Mouse (Mus musculus) induced T-regulatory cell, adult 2 months (primary cell): ENCODE measurements around the gene Thyn1.

ENCODE experiments used
- DNase-seq: peaks from one replicate; pipeline ENCODE4 v3.0.0-alpha.2; 2012; ENCODE audit warnings: low read depth

The Thyn1 gene

GRCm38 (mm10) chr9:26999461-27000395 is at the start of gene Thyn1, which contains the start of gene Acad8:
Gene Thyn1, plus strand, starts transcription at chr9:26999710.
Gene Acad8, minus strand, starts transcription at chr9:26999566.
- DNase-seq = peak; percentile 97

- no peak for DNase-seq
Measured at GRCm38 (mm10) chr9:26977754-26978153, 21.8 kb upstream of the Thyn1 start.

- DNase-seq = no peak
Measured at GRCm38 (mm10) chr9:26978776-26979175, 20.7 kb upstream of the Thyn1 start.

- DNase-seq = no peak
Measured at GRCm38 (mm10) chr9:26985090-26985613, 14.4 kb upstream of the Thyn1 start.

GRCm38 (mm10) chr9:26985668-26986277 is 13.7 kb upstream of the Thyn1 start:
- DNase-seq = no peak

GRCm38 (mm10) chr9:26990181-26990580 is 9.3 kb upstream of the Thyn1 start:
- no peak for DNase-seq

- no peak for DNase-seq
Measured at GRCm38 (mm10) chr9:26993118-26993517, 6.4 kb upstream of the Thyn1 start.

GRCm38 (mm10) chr9:26993900-26994299 is 5.6 kb upstream of the Thyn1 start:
- DNase-seq = no peak

- DNase-seq = peak; percentile 23
Measured at GRCm38 (mm10) chr9:26997062-26997461, 2.4 kb upstream of the Thyn1 start.

GRCm38 (mm10) chr9:26997501-26997900 is 2.0 kb upstream of the Thyn1 start:
- DNase-seq = no peak

GRCm38 (mm10) chr9:26998669-26999460 is 645 bp upstream of the Thyn1 start:
- DNase-seq = no peak

- no peak for DNase-seq
Measured at GRCm38 (mm10) chr9:27005231-27005630, 5.7 kb downstream of the Thyn1 start.

GRCm38 (mm10) chr9:27005933-27006332 is 6.4 kb downstream of the Thyn1 start:
- no peak for DNase-seq

GRCm38 (mm10) chr9:27006866-27007265 is 7.4 kb downstream of the Thyn1 start:
- DNase-seq = no peak

- no peak for DNase-seq
Measured at GRCm38 (mm10) chr9:27009231-27009630, 9.7 kb downstream of the Thyn1 start.

GRCm38 (mm10) chr9:27011572-27011971 is 12.1 kb downstream of the Thyn1 start:
- no peak for DNase-seq

GRCm38 (mm10) chr9:27018961-27019360 is 19.5 kb downstream of the Thyn1 start:
- no peak for DNase-seq

GRCm38 (mm10) chr9:27023681-27024080 is 24.2 kb downstream of the Thyn1 start:
- no peak for DNase-seq

- no peak for DNase-seq
Measured at GRCm38 (mm10) chr9:27026708-27027107, 27.2 kb downstream of the Thyn1 start.

GRCm38 (mm10) chr9:27029022-27029827 is 29.7 kb downstream of the Thyn1 start:
- DNase-seq = peak; percentile 83
